Mouse (Mus musculus) stomach, embryonic 15.5 days (tissue): ENCODE results near the gene Synpo2. TPM values are rescaled to one million over a fixed set of nuclear protein-coding genes. Genes with fewer than 3 reads are reported as not detected.

Source experiments
- ATAC-seq: fragments of 200-750 bp; cut with Nextera tagmentation; 2 replicates; pipeline ENCODE4 v1.8.0; 2017; ENCODE audit warnings: low read depth, moderate number of reproducible peaks, moderate TSS enrichment; ENCODE audit not compliant: insufficient read depth, low FRiP score
- H3K27ac ChIP-seq: fragments of 300-500 bp; sonication (generic); 2 replicates; pipeline ENCODE4 v1.5.1; 2015; ENCODE audit warnings: mild to moderate bottlenecking, inconsistent platforms
- H3K27me3 ChIP-seq: fragments of 300-500 bp; sonication (generic); replicated peaks from 2 replicates; pipeline ENCODE4 v1.6.1; 2015; ENCODE audit warnings: inconsistent platforms
- H3K36me3 ChIP-seq: fragments of 300-500 bp; sonication (generic); 2 replicates; pipeline ENCODE4 v1.6.1; 2015; ENCODE audit warnings: inconsistent platforms
- H3K4me1 ChIP-seq: fragments of 300-500 bp; sonication (generic); 2 replicates; pipeline ENCODE4 v1.6.1; 2015; ENCODE audit warnings: inconsistent platforms
- H3K4me2 ChIP-seq: fragments of 300-500 bp; sonication (generic); 2 replicates; pipeline ENCODE4 v1.6.1; 2015; ENCODE audit warnings: mild to moderate bottlenecking, inconsistent platforms
- H3K4me3 ChIP-seq: fragments of 300-500 bp; sonication (generic); replicated peaks from 2 replicates; pipeline ENCODE4 v1.5.1; 2015; ENCODE audit warnings: inconsistent platforms
- H3K9ac ChIP-seq: fragments of 300-500 bp; sonication (generic); 2 replicates; pipeline ENCODE4 v1.6.1; 2015; ENCODE audit warnings: inconsistent platforms
- H3K9me3 ChIP-seq: fragments of 300-500 bp; sonication (generic); 2 replicates; pipeline ENCODE4 v1.6.1; 2016; ENCODE audit warnings: inconsistent platforms
- WGBS: fragments of 180-500 bp; shearing (Covaris S2); methylation state at CpG from one replicate; pipeline ENCODE4 v1.1.7; 2015; 5-methylcytosine and 5-hydroxymethylcytosine counted together
- polyA plus RNA-seq: library from polyadenylated mRNA; unstranded; fragments of >200 nt; fragmentation: Nextera tagmentation; extraction: Ambion mirVana; gene quantifications from 2 replicates; pipeline ENCODE4 v1.2.1, GENCODE M21; 2015

The Synpo2 gene
- polyA plus RNA-seq, 1 experiment from 2014 or later, result 28.0 TPM

DNA sequence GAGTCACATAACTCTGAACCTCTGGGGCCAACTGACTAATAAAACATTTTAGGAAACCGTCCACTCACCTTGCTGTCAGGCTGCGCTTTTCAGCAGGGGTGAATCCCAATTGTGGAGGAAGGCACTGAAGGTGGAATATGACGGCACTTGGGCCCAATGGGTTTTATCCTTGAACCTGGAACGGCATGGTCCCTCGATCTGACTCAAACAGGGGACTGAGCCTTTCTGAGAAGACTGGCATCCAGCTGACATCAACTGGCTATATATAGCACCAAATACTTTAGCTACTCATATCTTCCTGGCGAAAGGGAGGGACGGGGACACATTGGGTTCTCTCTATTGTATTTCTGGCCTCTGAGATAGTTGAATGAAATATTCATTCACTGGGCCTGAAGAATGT, 201.2 kb downstream of the Synpo2 start, which contains the start of gene Myoz2:
Gene Myoz2 (minus strand): TSS at position 264 of the 400 bp plus-strand sequence.
- H3K36me3 ChIP-seq, result no peaks in the 10 kb centered on the region
- H3K9me3 ChIP-seq, result no peaks in the 10 kb centered on the region
- H3K4me2 ChIP-seq, result no peak within 1 kb of the TSS
- H3K4me1 ChIP-seq, result no peaks in the 10 kb centered on the region
- WGBS, result 84% methylated on average over 7 of the region's 7 CpGs
- ATAC-seq, result no peak
- no peaks in the 10 kb centered on the region for H3K27me3 ChIP-seq
- H3K4me3 ChIP-seq, result no peak within 1 kb of the TSS
- H3K27ac ChIP-seq, result no peak within 1 kb of the TSS
- no peak within 1 kb of the TSS for H3K9ac ChIP-seq

DNA sequence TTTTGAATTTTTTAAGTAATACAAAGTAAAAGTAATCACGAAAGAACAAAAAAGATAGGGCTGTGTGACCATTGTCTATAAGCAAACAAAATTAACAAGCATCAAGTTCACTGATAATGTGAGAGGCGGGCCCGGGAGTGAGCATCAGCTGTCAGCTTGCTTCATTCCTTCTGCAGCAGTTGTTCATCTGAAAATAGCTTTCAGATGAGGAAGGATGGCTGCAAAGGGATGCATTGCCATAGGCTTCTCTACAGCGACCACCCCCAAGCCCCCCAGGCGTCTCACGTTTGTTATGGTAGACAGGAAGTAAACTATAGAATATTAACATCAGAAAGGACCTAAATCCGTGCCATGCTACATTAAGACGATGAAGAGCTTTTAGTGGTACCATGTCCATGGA, 202.1 kb downstream of the Synpo2 start:
- 74% methylated on average over 8 of the region's 8 CpGs for WGBS

More for the DNA sequence above, 202.1 kb downstream of the Synpo2 start:
- Histone ChIP-seq H3K36me3 (no peaks in the 10 kb centered on the region), H3K4me1 (no peaks in the 10 kb centered on the region), H3K9me3 (no peaks in the 10 kb centered on the region), H3K27ac (no peak overlapping the region), H3K9ac (no peak overlapping the region), H3K4me2 (no peak overlapping the region), H3K27me3 (no peaks in the 10 kb centered on the region), H3K4me3 (no peak overlapping the region)
- no peak for ATAC-seq

Other genes starting within 250 kb of the Synpo2 start
- gene Myoz2, start 201.1 kb downstream of the Synpo2 start, polyA plus RNA-seq, result 0.95 and 1.2 TPM in 2 replicates
- 97.6 and 106 TPM in 2 replicates for gene Sec24d, start 31.3 kb upstream of the Synpo2 start, polyA plus RNA-seq
- 23.3 and 25.0 TPM in 2 replicates for gene Mettl14, start 150.0 kb upstream of the Synpo2 start, polyA plus RNA-seq
- 3.6 and 4.1 TPM in 2 replicates for gene Prss12, start 210.8 kb upstream of the Synpo2 start, polyA plus RNA-seq